Mouse (Mus musculus) forebrain, embryonic 16.5 days (tissue): Measurements from ENCODE around the gene Cryz. TPM values are rescaled to one million over a fixed set of nuclear protein-coding genes. Genes with fewer than 3 reads are reported as not detected.

Experiments used
- ATAC-seq: fragments of 200-750 bp; cut with Nextera tagmentation; 2 replicates; pipeline ENCODE4 v1.8.0; 2017; ENCODE audit warnings: mild to moderate bottlenecking, moderate library complexity
- H3K27ac ChIP-seq: fragments of 300-500 bp; sonication (generic); 2 replicates; pipeline ENCODE4 v1.5.1; 2014; ENCODE audit warnings: low read length, control low read depth
- H3K27me3 ChIP-seq: fragments of 300-500 bp; sonication (generic); replicated peaks from 2 replicates; pipeline ENCODE4 v1.6.1; 2014; ENCODE audit warnings: low read length; ENCODE audit not compliant: control insufficient read depth, insufficient read depth
- H3K36me3 ChIP-seq: fragments of 300-500 bp; sonication (generic); 2 replicates; pipeline ENCODE4 v1.6.1; 2014; ENCODE audit not compliant: control insufficient read depth, insufficient read depth
- H3K4me1 ChIP-seq: fragments of 300-500 bp; sonication (generic); replicated peaks from 2 replicates; pipeline ENCODE4 v1.6.1; 2014; ENCODE audit warnings: low read length; ENCODE audit not compliant: control insufficient read depth, insufficient read depth
- H3K4me2 ChIP-seq: fragments of 300-500 bp; sonication (generic); 2 replicates; pipeline ENCODE4 v1.6.1; 2014; ENCODE audit warnings: mild to moderate bottlenecking, low read length, control low read depth
- H3K4me3 ChIP-seq: fragments of 300-500 bp; sonication (generic); replicated peaks from 2 replicates; pipeline ENCODE4 v1.5.1; 2014; ENCODE audit warnings: mild to moderate bottlenecking, low read length, control low read depth
- H3K9ac ChIP-seq: fragments of 300-500 bp; sonication (generic); replicated peaks from 2 replicates; pipeline ENCODE4 v1.6.1; 2014; ENCODE audit warnings: low read depth, low read length, control low read depth
- H3K9me3 ChIP-seq: fragments of 300-500 bp; sonication (generic); 2 replicates; pipeline ENCODE4 v1.6.1; 2016; ENCODE audit warnings: low read length; ENCODE audit not compliant: control insufficient read depth
- WGBS: fragments of 180-500 bp; shearing (Covaris S2); extraction: QIAGEN DNeasy Blood & Tissue Kit; methylation state at CpG from one replicate; pipeline ENCODE4 v1.1.7; 2014; 5-methylcytosine and 5-hydroxymethylcytosine counted together
- polyA plus RNA-seq: library from polyadenylated mRNA; unstranded; fragments of >200 nt; fragmentation: Nextera tagmentation; extraction: Ambion mirVana; gene quantifications from 2 replicates; pipeline ENCODE4 v1.2.1, GENCODE M21; 2015

Cryz gene
- polyA plus RNA-seq, 1 experiment from 2014 or later = 9.2 TPM

DNA sequence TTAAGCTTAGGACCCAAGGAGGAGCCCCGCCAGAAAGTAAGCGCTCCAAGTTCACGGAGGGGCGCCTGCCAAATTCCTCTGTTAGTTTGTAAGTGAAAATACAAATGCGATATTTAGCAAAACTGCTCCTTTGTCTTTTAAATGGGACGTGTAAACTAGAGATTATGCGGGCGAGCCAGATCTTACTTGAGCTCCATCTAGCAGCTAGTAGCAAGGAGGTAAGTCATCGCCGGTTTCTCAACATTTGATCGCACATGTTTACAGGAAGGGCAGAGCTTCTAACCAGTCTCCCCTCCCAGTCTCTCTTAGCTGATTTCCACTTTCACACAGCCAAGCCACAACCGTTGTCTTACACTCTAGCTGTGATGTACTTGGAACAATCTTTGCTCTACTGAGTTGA, 25.7 kb upstream of the Cryz start:
- Histone ChIP-seq H3K4me2 (peak overlapping the region; percentile 58), H3K9ac (0 out of 2 replicates have a peak overlapping the region, but pooled peaks have one; percentile 32), H3K36me3 (no peaks in the 10 kb centered on the region), H3K9me3 (no peaks in the 10 kb centered on the region), H3K4me1 (peaks cover 16% of the 10 kb centered on the region), H3K4me3 (peak overlapping the region; percentile 28), H3K27ac (no peak overlapping the region), H3K27me3 (0 out of 2 replicates have a peak, but pooled peaks cover 3% of the 10 kb centered on the region)
- WGBS = 2% methylated on average over 12 of the region's 12 CpGs
- ATAC-seq = no peak

DNA sequence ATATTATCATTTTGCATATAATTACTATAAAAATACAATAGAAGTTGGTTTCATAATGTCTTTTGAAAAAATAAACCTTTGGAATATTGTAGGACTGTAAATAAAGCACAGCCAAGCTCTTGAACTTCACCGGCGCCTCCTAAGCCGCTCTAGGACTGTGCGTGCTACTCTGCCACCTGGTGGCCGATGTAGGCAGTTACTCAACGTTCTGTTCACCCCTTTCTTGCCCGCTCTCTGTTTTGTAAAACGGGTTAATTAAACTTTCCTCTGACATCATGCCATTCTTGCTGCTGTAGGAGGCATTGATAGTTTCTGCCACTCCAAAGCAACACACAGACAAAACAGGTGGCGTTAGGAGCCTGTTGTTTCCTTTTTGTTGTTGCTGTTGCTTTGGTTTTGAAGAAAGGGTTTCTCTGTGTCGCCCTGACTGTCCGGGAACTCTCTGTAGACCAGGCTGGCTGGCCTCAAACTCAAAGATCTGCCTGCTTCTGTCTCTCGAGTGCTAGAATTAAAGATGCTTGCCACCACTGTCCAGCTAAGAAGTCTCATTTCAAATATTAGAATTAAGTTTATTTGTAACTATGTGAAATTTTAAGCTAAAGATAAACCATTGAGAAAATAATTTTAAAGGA, 24.1 kb upstream of the Cryz start:
- H3K9me3 ChIP-seq = no peaks in the 10 kb centered on the region
- peaks cover 16% of the 10 kb centered on the region for H3K4me1 ChIP-seq
- 3% methylated on average over 12 of the region's 12 CpGs for WGBS
- H3K36me3 ChIP-seq = no peaks in the 10 kb centered on the region
- H3K27ac ChIP-seq = no peak overlapping the region
- no peak overlapping the region for H3K4me3 ChIP-seq
- ATAC-seq = peak; percentile 93
- H3K9ac ChIP-seq = no peak overlapping the region
- no peak overlapping the region for H3K4me2 ChIP-seq
- H3K27me3 ChIP-seq = 0 out of 2 replicates have a peak, but pooled peaks cover 3% of the 10 kb centered on the region

DNA sequence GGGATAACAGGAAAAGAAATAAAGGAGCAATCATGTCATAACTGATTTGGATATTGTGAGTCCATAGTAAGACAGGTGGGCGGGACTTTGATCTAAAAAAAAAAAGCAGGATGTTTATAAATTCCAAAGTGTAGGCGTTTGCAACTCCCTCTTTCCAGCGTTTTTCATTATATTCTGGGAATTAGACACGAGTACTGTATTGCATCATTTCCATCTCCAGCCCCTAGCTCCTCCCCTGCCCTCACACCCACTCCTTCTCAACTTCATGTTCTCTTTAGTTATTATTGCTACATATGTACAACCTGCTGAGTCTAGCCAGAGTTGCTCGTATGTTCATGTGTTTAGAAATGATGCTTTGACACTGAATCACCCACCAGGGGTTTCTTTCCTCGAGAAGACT, 22.8 kb upstream of the Cryz start:
- H3K27ac ChIP-seq = no peak overlapping the region
- 0 out of 2 replicates have a peak, but pooled peaks cover 3% of the 10 kb centered on the region for H3K27me3 ChIP-seq
- H3K36me3 ChIP-seq = no peaks in the 10 kb centered on the region
- H3K4me2 ChIP-seq = no peak overlapping the region
- H3K9me3 ChIP-seq = no peaks in the 10 kb centered on the region
- ATAC-seq = no peak
- peaks cover 16% of the 10 kb centered on the region for H3K4me1 ChIP-seq
- H3K4me3 ChIP-seq = no peak overlapping the region
- no peak overlapping the region for H3K9ac ChIP-seq
- 71% methylated on average over 6 of the region's 6 CpGs for WGBS

DNA sequence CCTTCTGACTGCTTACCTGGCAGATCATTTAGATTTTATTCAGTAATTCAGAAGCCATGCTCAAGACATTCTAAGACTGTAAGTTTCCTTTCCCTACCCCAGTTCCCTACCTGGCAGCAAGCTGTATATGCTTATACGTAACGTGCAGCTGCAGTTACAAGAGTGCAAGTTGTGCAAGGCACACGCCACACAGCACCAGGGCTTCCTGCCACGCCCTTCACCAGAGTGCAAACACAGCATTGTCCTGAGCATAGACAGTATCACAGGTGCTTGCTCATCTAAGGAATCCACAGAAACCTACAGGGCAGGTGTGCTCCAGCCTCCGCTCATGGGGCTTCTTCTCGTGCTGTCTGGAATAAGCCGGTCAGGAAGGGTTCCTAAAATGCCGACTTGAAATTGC, 18.6 kb upstream of the Cryz start:
- Histone ChIP-seq H3K27me3 (no peaks in the 10 kb centered on the region), H3K4me2 (no peak overlapping the region), H3K27ac (no peak overlapping the region), H3K4me3 (no peak overlapping the region), H3K4me1 (no peaks in the 10 kb centered on the region), H3K36me3 (peaks cover 7% of the 10 kb centered on the region), H3K9me3 (no peaks in the 10 kb centered on the region), H3K9ac (no peak overlapping the region)
- WGBS = 94% methylated on average over 8 of the region's 8 CpGs
- ATAC-seq = no peak

DNA sequence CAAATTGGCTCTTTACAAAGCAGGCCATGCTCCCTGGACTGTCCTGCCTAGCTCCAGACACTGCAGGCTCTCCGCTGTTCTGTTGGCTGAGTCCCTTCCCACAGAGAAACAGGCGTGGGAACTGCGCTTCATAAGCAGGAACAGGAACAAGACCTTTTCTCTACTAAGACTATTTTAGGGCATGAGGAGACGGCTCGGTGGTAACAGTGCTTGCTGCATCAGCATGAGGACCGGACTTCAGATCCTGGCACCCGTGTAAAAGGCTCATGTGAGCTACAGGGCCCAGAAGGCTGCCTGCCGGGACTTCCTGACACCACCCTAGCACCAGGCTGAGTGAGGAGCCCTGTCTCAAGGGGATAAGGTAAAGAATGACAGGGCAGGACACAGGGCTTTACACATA, 12.2 kb upstream of the Cryz start:
- Histone ChIP-seq H3K36me3 (peaks cover 6% of the 10 kb centered on the region), H3K27ac (no peak overlapping the region), H3K4me3 (no peak overlapping the region), H3K4me2 (no peak overlapping the region), H3K9me3 (no peaks in the 10 kb centered on the region), H3K27me3 (no peaks in the 10 kb centered on the region), H3K4me1 (no peaks in the 10 kb centered on the region), H3K9ac (no peak overlapping the region)
- 92% methylated on average over 8 of the region's 8 CpGs for WGBS
- no peak for ATAC-seq

DNA sequence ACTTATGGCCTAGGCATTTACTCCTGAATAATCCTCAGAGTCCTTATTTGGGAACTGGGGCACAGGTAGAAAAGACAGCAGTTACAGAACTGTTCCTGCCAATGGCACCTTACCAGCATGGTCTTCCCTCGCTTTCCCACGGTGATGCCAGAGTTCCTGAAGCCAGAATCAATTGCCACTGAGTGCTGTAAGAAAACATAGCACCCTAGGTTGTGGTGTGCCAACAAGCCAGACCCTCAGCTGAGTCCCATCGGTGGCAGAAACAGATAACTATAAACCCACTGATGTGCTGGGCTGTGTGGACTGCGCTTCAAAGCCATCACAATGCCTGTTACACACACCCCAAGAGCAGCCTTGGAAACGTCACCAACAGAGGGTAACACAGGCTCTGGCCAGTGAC, 5.5 kb upstream of the Cryz start:
- Histone ChIP-seq H3K4me3 (no peak overlapping the region), H3K4me1 (peaks cover under 1% of the 10 kb centered on the region; the same call in 1 of the 2 replicates), H3K9ac (no peak overlapping the region), H3K36me3 (peaks cover 2% of the 10 kb centered on the region), H3K27ac (no peak overlapping the region), H3K9me3 (no peaks in the 10 kb centered on the region), H3K4me2 (no peak overlapping the region), H3K27me3 (no peaks in the 10 kb centered on the region)
- ATAC-seq = no peak
- WGBS = 92% methylated on average over 5 of the region's 5 CpGs

DNA sequence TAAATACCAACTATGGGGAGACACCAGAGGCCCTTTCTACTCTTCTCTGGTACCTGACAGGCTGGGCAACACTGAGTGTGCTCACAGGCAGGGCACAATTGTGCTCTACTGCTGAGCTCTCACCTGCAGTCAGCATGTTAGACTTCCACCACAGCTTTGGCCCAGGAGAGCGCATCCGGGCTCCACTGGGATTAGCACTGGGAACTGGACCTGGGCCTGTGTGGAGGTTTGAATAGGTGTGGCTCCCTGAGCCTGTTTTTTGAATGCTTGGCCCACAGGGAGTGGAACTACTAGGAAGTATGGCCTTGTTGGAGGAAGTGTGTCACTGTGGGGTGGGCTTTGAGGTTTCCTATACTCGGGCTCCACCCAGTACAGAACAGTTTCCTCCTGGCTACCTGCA, 4.9 kb upstream of the Cryz start:
- Histone ChIP-seq H3K9ac (no peak overlapping the region), H3K9me3 (no peaks in the 10 kb centered on the region), H3K4me1 (peaks cover 3% of the 10 kb centered on the region), H3K4me3 (no peak overlapping the region), H3K27me3 (no peaks in the 10 kb centered on the region), H3K27ac (no peak overlapping the region), H3K4me2 (no peak overlapping the region), H3K36me3 (peaks cover 2% of the 10 kb centered on the region)
- 94% methylated on average over 3 of the region's 3 CpGs for WGBS
- no peak for ATAC-seq

DNA sequence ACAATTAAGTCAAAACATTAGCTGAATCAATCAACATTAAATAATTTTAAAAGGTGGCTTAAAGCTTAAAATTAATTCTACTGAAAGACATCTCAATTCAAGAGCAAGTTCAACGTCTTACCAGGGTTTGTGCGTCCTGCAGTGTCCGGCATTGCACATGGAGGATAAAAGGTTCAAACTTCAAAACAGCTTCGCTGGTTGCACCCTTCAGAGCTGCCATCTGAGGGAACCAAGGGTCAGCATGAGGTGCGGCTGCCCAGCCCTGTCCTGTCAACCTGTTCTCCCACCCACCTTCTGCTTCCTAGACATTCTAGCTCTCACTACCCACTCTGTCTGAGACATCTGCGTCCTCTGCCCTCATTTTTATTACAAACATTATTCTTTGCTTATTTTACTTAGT, 2.9 kb upstream of the Cryz start:
- Histone ChIP-seq H3K27ac (no peak overlapping the region), H3K36me3 (peaks cover 2% of the 10 kb centered on the region), H3K9me3 (no peaks in the 10 kb centered on the region), H3K4me1 (peaks cover 10% of the 10 kb centered on the region), H3K4me3 (no peak overlapping the region), H3K9ac (no peak overlapping the region), H3K27me3 (no peaks in the 10 kb centered on the region), H3K4me2 (no peak overlapping the region)
- no peak for ATAC-seq
- 92% methylated on average over 6 of the region's 6 CpGs for WGBS

DNA sequence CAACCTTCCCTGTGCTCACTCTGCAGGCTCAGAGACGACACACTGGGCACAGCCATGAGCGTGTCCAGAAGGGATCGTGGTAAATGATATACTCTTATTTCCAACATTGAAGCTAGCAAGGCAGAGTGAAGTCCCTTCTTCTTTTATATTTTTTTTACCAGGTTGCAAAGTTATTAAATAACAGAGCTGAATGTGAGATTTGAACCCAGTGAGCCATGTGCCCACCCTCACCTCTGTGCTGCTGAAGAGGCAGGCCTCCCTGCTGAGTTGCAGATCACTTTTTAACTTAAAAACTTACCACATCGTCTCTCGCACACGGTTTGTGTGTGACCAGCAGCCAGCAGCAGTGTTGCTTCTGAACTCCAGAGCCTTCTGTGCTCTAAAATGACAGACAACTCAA, 2.4 kb upstream of the Cryz start:
- no peak overlapping the region for H3K9ac ChIP-seq
- no peak for ATAC-seq
- H3K36me3 ChIP-seq = peaks cover 2% of the 10 kb centered on the region
- H3K27ac ChIP-seq = no peak overlapping the region
- no peak overlapping the region for H3K4me3 ChIP-seq
- no peaks in the 10 kb centered on the region for H3K9me3 ChIP-seq
- no peaks in the 10 kb centered on the region for H3K27me3 ChIP-seq
- H3K4me1 ChIP-seq = peaks cover 10% of the 10 kb centered on the region
- H3K4me2 ChIP-seq = no peak overlapping the region
- WGBS = 93% methylated on average over 6 of the region's 6 CpGs
